32 mouse cellular contexts compared by ENCODE assay signal in genomic region chr17:34954831-34955230, GRCm38 (mm10). TPM values are rescaled to one million over a fixed set of nuclear protein-coding genes. Genes with fewer than 3 reads are reported as not detected.
A peak's percentile ranks its signal among the peaks of the same experiment; 100 is the strongest.
DNase-seq lines count a peak whose midpoint lies in the region; ATAC-seq and TF ChIP-seq lines count a peak whose summit lies in the region.
"Had no signal": no experiment of that assay in that cellular context is flagged by ENCODE, and none has a peak within 500 bp of the region (broad histone marks: within the 10 kb centered on the region; RNA-seq: fewer than 3 reads in every experiment).

No protein-coding gene starts in this region.

- no peaks in the 10 kb centered on the region for H3K9me3 ChIP-seq in hindbrain, embryonic 13.5 days
- no peaks in the 10 kb centered on the region for H3K9me3 ChIP-seq in hindbrain, embryonic 10.5 days
- H3K9me3 ChIP-seq in midbrain, embryonic 11.5 days (ENCODE audit: control insufficient read depth, low read length) = no peaks in the 10 kb centered on the region
- no peaks in the 10 kb centered on the region for H3K9me3 ChIP-seq in midbrain, postnatal 0 days (ENCODE audit: low read length)
- H3K9me3 ChIP-seq: forebrain, embryonic 10.5 days; forebrain, embryonic 13.5 days; heart, embryonic 12.5 days; heart, embryonic 15.5 days had no signal

- ATAC-seq in hindbrain, embryonic 13.5 days (ENCODE audit: low FRiP score) = no peak
- no peak for ATAC-seq in midbrain, embryonic 11.5 days (ENCODE audit: low FRiP score)
- ATAC-seq in midbrain, postnatal 0 days (ENCODE audit: low FRiP score) = no peak
- ATAC-seq: CD4-positive, CD25-positive, alpha-beta regulatory T cell, adult 4 months; forebrain, embryonic 13.5 days; forebrain, embryonic 16.5 days; hindbrain, embryonic 16.5 days; inflammation-experienced regulatory T-cells, adult 6 months had no signal

- no peak for TF ChIP-seq CTCF in midbrain, postnatal 0 days (IDR thresholded peaks at IDR 0.05)

- peaks cover 12% of the 10 kb centered on the region for H3K36me3 ChIP-seq in hindbrain, embryonic 13.5 days
- H3K36me3 ChIP-seq in hindbrain, embryonic 10.5 days = peaks cover 19% of the 10 kb centered on the region
- peaks cover 9% of the 10 kb centered on the region; the same call in 1 of the 2 replicates for H3K36me3 ChIP-seq in midbrain, embryonic 11.5 days (ENCODE audit: control insufficient read depth, insufficient read depth, low read length)
- H3K36me3 ChIP-seq in midbrain, postnatal 0 days (ENCODE audit: insufficient read depth, low read length) = peaks cover 7% of the 10 kb centered on the region; the same call in 1 of the 2 replicates

- H3K9ac ChIP-seq in hindbrain, embryonic 13.5 days = peak overlapping the region; percentile 35; the same call in 1 of the 2 replicates
- peak overlapping the region; percentile 24; the same call in 1 of the 2 replicates for H3K9ac ChIP-seq in midbrain, embryonic 11.5 days (ENCODE audit: low read length)
- H3K9ac ChIP-seq in midbrain, postnatal 0 days (replicated peaks; ENCODE audit: low read length, poor library complexity, severe bottlenecking) = no peak overlapping the region
- H3K9ac ChIP-seq: forebrain, embryonic 13.5 days; heart, embryonic 12.5 days; heart, embryonic 15.5 days had no signal

- H3K4me3 ChIP-seq in hindbrain, embryonic 13.5 days = no peak overlapping the region
- no peak overlapping the region; the same call in 1 of the 2 replicates for H3K4me3 ChIP-seq in hindbrain, embryonic 10.5 days
- no peak overlapping the region for H3K4me3 ChIP-seq in midbrain, embryonic 11.5 days (ENCODE audit: low read depth, low read length)
- H3K4me3 ChIP-seq in midbrain, postnatal 0 days (ENCODE audit: low read depth, low read length) = no peak overlapping the region
- H3K4me3 ChIP-seq: forebrain, embryonic 10.5 days; forebrain, embryonic 13.5 days; heart, embryonic 12.5 days; heart, embryonic 15.5 days had no signal

- DNase-seq in hindbrain, embryonic 10.5 days (ENCODE audit: low spot score) = no peak
- no peak for DNase-seq in midbrain, embryonic 11.5 days (ENCODE audit: low spot score, missing footprints)
- DNase-seq in midbrain, postnatal 0 days (ENCODE audit: low spot score) = no peak
- peak; percentile 28 for DNase-seq in naive thymus-derived CD4-positive, alpha-beta T cell, adult 2 months (ENCODE audit: low read depth)
- DNase-seq in thymus, postnatal 4 days = no peak
- DNase-seq: adrenal gland, adult 2 months; adrenal gland, postnatal 14 days; cerebellum, adult 11 months; cerebellum, adult 2 months; cerebellum, adult 9-11 months; cerebellum, postnatal 25 days; gastrocnemius, postnatal 10 days; gastrocnemius, postnatal 36 days; heart, postnatal 10 days; heart, postnatal 36 days had no signal

- 88% methylated on average over 4 of the region's 4 CpGs for WGBS in hindbrain, embryonic 13.5 days
- 75% methylated on average over 4 of the region's 4 CpGs for WGBS in hindbrain, embryonic 10.5 days
- WGBS in midbrain, embryonic 11.5 days = 74% methylated on average over 4 of the region's 4 CpGs
- 74% methylated on average over 4 of the region's 4 CpGs for WGBS in midbrain, postnatal 0 days

- H3K27ac ChIP-seq in hindbrain, embryonic 13.5 days = no peak overlapping the region
- no peak overlapping the region for H3K27ac ChIP-seq in hindbrain, embryonic 10.5 days
- H3K27ac ChIP-seq in midbrain, embryonic 11.5 days (ENCODE audit: low read depth, low read length) = no peak overlapping the region
- no peak overlapping the region for H3K27ac ChIP-seq in midbrain, postnatal 0 days (ENCODE audit: low read depth, low read length)
- H3K27ac ChIP-seq: forebrain, embryonic 10.5 days; forebrain, embryonic 13.5 days; heart, embryonic 15.5 days had no signal

- H3K27me3 ChIP-seq in hindbrain, embryonic 13.5 days = peaks cover 28% of the 10 kb centered on the region
- H3K27me3 ChIP-seq in hindbrain, embryonic 10.5 days (ENCODE audit: insufficient read depth, poor library complexity, severe bottlenecking) = peaks cover 35% of the 10 kb centered on the region
- peaks cover 5% of the 10 kb centered on the region for H3K27me3 ChIP-seq in midbrain, embryonic 11.5 days (ENCODE audit: control insufficient read depth, insufficient read depth, low read length)
- peaks cover 6% of the 10 kb centered on the region; the same call in 1 of the 2 replicates for H3K27me3 ChIP-seq in midbrain, postnatal 0 days (ENCODE audit: insufficient read depth, low read length)

- no peak overlapping the region for H3K4me2 ChIP-seq in hindbrain, embryonic 13.5 days
- no peak overlapping the region for H3K4me2 ChIP-seq in midbrain, embryonic 11.5 days
- no peak overlapping the region for H3K4me2 ChIP-seq in midbrain, postnatal 0 days (ENCODE audit: low read depth, low read length, poor library complexity, severe bottlenecking)
- H3K4me2 ChIP-seq: forebrain, embryonic 13.5 days; heart, embryonic 12.5 days; heart, embryonic 15.5 days had no signal

- H3K4me1 ChIP-seq in hindbrain, embryonic 13.5 days (replicated peaks) = peaks cover 18% of the 10 kb centered on the region
- H3K4me1 ChIP-seq in hindbrain, embryonic 10.5 days (replicated peaks) = peaks cover 18% of the 10 kb centered on the region
- peaks cover 8% of the 10 kb centered on the region for H3K4me1 ChIP-seq in midbrain, embryonic 11.5 days (ENCODE audit: control insufficient read depth, insufficient read depth, low read length)
- H3K4me1 ChIP-seq in midbrain, postnatal 0 days (ENCODE audit: insufficient read depth, low read length) = 0 out of 2 replicates have a peak, but pooled peaks cover 5% of the 10 kb centered on the region

RNA-seq across cellular contexts. Expression of gene Hspa1b, which starts 4.2 kb away (rescaled TPM):
- polyA plus RNA-seq in hindbrain, embryonic 13.5 days (2015; fragmentation: Nextera tagmentation; extraction: Ambion mirVana) = 0.26 and 0.32 TPM in 2 replicates
- 0.09 and 0.20 TPM in 2 replicates for polyA plus RNA-seq in hindbrain, embryonic 10.5 days (2016; fragmentation: Nextera tagmentation; extraction: Ambion mirVana)
- 0.08 and 0.26 TPM in 2 replicates for polyA plus RNA-seq in midbrain, embryonic 11.5 days (2014; fragmentation: Nextera tagmentation; extraction: Ambion mirVana)
- total RNA-seq in midbrain, postnatal 0 days (2014; rRNA removed) = 16.8 and 18.2 TPM in 2 replicates
- 0.47 and 0.79 TPM in 2 replicates for polyA plus RNA-seq in midbrain, postnatal 0 days (2015; fragmentation: Nextera tagmentation; extraction: Ambion mirVana)
- polyA plus RNA-seq: forebrain, embryonic 16.5 days had no signal

RNA-seq across cellular contexts. Expression of gene Gm20481, which starts 14.9 kb away (rescaled TPM):
- not detected in 2 replicates for polyA plus RNA-seq in hindbrain, embryonic 13.5 days (2015; fragmentation: Nextera tagmentation; extraction: Ambion mirVana)
- polyA plus RNA-seq in hindbrain, embryonic 10.5 days (2016; fragmentation: Nextera tagmentation; extraction: Ambion mirVana) = 0.42 TPM in 1 of 2 replicates, not detected in the other
- not detected in 2 replicates for polyA plus RNA-seq in midbrain, embryonic 11.5 days (2014; fragmentation: Nextera tagmentation; extraction: Ambion mirVana)
- not detected in 2 replicates for total RNA-seq in midbrain, postnatal 0 days (2014; rRNA removed)
- not detected in 2 replicates for polyA plus RNA-seq in midbrain, postnatal 0 days (2015; fragmentation: Nextera tagmentation; extraction: Ambion mirVana)
- total RNA-seq: adrenal gland, postnatal 14 days; adrenal gland, postnatal 4 days; common myeloid progenitor, adult 5-6 weeks; gastrocnemius, adult 18-20 months; gastrocnemius, postnatal 10 days; gastrocnemius, postnatal 36 days; heart, adult 8-10 months; heart, postnatal 10 days; heart, postnatal 36 days; MEL had no signal
- polyA plus RNA-seq: C2C12; cerebellum, adult 2 months; embryonic facial prominence, embryonic 14.5 days; forebrain, embryonic 10.5 days; forebrain, embryonic 13.5 days; forebrain, embryonic 16.5 days; heart, embryonic 12.5 days; heart, embryonic 15.5 days; hindbrain, embryonic 16.5 days had no signal

RNA-seq across cellular contexts. Expression of gene Hspa1a, which starts 17.1 kb away (rescaled TPM):
- polyA plus RNA-seq in hindbrain, embryonic 13.5 days (2015; fragmentation: Nextera tagmentation; extraction: Ambion mirVana) = 4.0 and 4.6 TPM in 2 replicates
- 0.90 and 1.7 TPM in 2 replicates for polyA plus RNA-seq in hindbrain, embryonic 10.5 days (2016; fragmentation: Nextera tagmentation; extraction: Ambion mirVana)
- polyA plus RNA-seq in midbrain, embryonic 11.5 days (2014; fragmentation: Nextera tagmentation; extraction: Ambion mirVana) = 0.59 and 1.2 TPM in 2 replicates
- total RNA-seq in midbrain, postnatal 0 days (2014; rRNA removed) = 34.9 TPM in 2 replicates
- polyA plus RNA-seq in midbrain, postnatal 0 days (2015; fragmentation: Nextera tagmentation; extraction: Ambion mirVana) = 18.2 and 19.8 TPM in 2 replicates
- total RNA-seq: MEL had no signal

RNA-seq across cellular contexts. Expression of gene Hspa1l, which starts 17.7 kb away (rescaled TPM):
- polyA plus RNA-seq in hindbrain, embryonic 13.5 days (2015; fragmentation: Nextera tagmentation; extraction: Ambion mirVana) = 0.85 and 1.1 TPM in 2 replicates
- 0.76 and 0.78 TPM in 2 replicates for polyA plus RNA-seq in hindbrain, embryonic 10.5 days (2016; fragmentation: Nextera tagmentation; extraction: Ambion mirVana)
- 1.4 and 2.0 TPM in 2 replicates for polyA plus RNA-seq in midbrain, embryonic 11.5 days (2014; fragmentation: Nextera tagmentation; extraction: Ambion mirVana)
- 1.4 and 1.6 TPM in 2 replicates for total RNA-seq in midbrain, postnatal 0 days (2014; rRNA removed)
- 0.73 and 0.81 TPM in 2 replicates for polyA plus RNA-seq in midbrain, postnatal 0 days (2015; fragmentation: Nextera tagmentation; extraction: Ambion mirVana)
- total RNA-seq: common myeloid progenitor, adult 5-6 weeks; granulocyte monocyte progenitor cell, adult 5-6 weeks had no signal
- polyA plus RNA-seq: inflammation-experienced regulatory T-cells, adult 6 months had no signal

RNA-seq across cellular contexts. Expression of gene Neu1, which starts 23.8 kb away (rescaled TPM):
- polyA plus RNA-seq in hindbrain, embryonic 13.5 days (2015; fragmentation: Nextera tagmentation; extraction: Ambion mirVana) = 30.6 and 31.5 TPM in 2 replicates
- polyA plus RNA-seq in hindbrain, embryonic 10.5 days (2016; fragmentation: Nextera tagmentation; extraction: Ambion mirVana) = 16.2 and 20.7 TPM in 2 replicates
- 11.0 and 12.3 TPM in 2 replicates for polyA plus RNA-seq in midbrain, embryonic 11.5 days (2014; fragmentation: Nextera tagmentation; extraction: Ambion mirVana)
- total RNA-seq in midbrain, postnatal 0 days (2014; rRNA removed) = 43.3 and 96.3 TPM in 2 replicates
- polyA plus RNA-seq in midbrain, postnatal 0 days (2015; fragmentation: Nextera tagmentation; extraction: Ambion mirVana) = 42.7 and 47.3 TPM in 2 replicates
